In the genomic region with DNA sequence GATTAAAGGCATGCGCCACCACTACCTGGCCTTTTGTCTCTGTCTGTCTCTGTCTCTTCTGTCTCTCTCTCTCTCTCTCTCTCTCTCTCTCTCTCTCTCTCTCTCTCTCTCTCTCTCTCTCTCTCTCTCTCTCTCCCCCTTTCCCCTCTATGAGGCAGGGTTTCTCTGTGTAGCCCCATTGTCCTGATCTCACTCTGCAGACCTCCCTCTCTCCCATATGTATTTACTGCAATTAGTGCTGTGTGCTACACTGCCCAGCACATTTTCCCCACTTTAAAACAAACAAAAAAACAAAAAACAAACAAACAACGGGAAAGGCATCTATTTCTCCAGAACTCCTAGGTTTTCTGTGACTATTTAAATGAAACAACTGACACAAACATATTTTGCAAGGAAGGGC, we compare ENCODE assay signal across 19 mouse cellular contexts. TPM values are rescaled to one million over a fixed set of nuclear protein-coding genes. Genes with fewer than 3 reads are reported as not detected.
DNase-seq lines count a peak whose midpoint lies in the region; ATAC-seq lines count a peak whose summit lies in the region.
"Had no signal": no experiment of that assay in that cellular context is flagged by ENCODE, and none has a peak within 500 bp of the region (broad histone marks: within the 10 kb centered on the region; RNA-seq: fewer than 3 reads in every experiment).

No protein-coding gene starts in this region.

- no peaks in the 10 kb centered on the region for H3K27me3 ChIP-seq in midbrain, embryonic 10.5 days (ENCODE audit: low read depth, poor library complexity, severe bottlenecking)
- no peaks in the 10 kb centered on the region for H3K27me3 ChIP-seq in midbrain, embryonic 16.5 days (ENCODE audit: control insufficient read depth, insufficient read depth, low read depth, low read length)
- H3K27me3 ChIP-seq in forebrain, embryonic 12.5 days: no peaks in the 10 kb centered on the region
- no peaks in the 10 kb centered on the region for H3K27me3 ChIP-seq in forebrain, embryonic 14.5 days (replicated peaks; ENCODE audit: control insufficient read depth, insufficient read depth, low read length)
- H3K27me3 ChIP-seq in midbrain, embryonic 13.5 days: peaks cover 13% of the 10 kb centered on the region; the same call in 1 of the 2 replicates
- H3K27me3 ChIP-seq: embryonic facial prominence, embryonic 15.5 days; heart, embryonic 15.5 days had no signal

- 0 out of 2 replicates have a peak overlapping the region, but pooled peaks have one; percentile 15 for H3K4me3 ChIP-seq in midbrain, embryonic 10.5 days
- no peak overlapping the region for H3K4me3 ChIP-seq in midbrain, embryonic 16.5 days (ENCODE audit: low read depth, low read length)
- H3K4me3 ChIP-seq in forebrain, embryonic 12.5 days (replicated peaks): no peak overlapping the region
- no peak overlapping the region for H3K4me3 ChIP-seq in forebrain, embryonic 14.5 days (ENCODE audit: low read depth, low read length)
- H3K4me3 ChIP-seq in midbrain, embryonic 13.5 days (replicated peaks): no peak overlapping the region
- H3K4me3 ChIP-seq: embryonic facial prominence, embryonic 15.5 days; erythroblast, embryonic 14.5 days; heart, adult 2 months; heart, embryonic 15.5 days; hindbrain, embryonic 13.5 days had no signal

- WGBS in midbrain, embryonic 10.5 days: 53% methylated on average over 2 of the region's 2 CpGs
- 60% methylated on average over 2 of the region's 2 CpGs for WGBS in midbrain, embryonic 16.5 days
- 46% methylated on average over 2 of the region's 2 CpGs for WGBS in forebrain, embryonic 12.5 days
- 59% methylated on average over 2 of the region's 2 CpGs for WGBS in forebrain, embryonic 14.5 days
- 57% methylated on average over 2 of the region's 2 CpGs for WGBS in midbrain, embryonic 13.5 days

- peaks cover 18% of the 10 kb centered on the region for H3K4me1 ChIP-seq in midbrain, embryonic 10.5 days
- peaks cover 8% of the 10 kb centered on the region for H3K4me1 ChIP-seq in midbrain, embryonic 16.5 days (ENCODE audit: control insufficient read depth, insufficient read depth, low read length)
- peaks cover 15% of the 10 kb centered on the region for H3K4me1 ChIP-seq in forebrain, embryonic 12.5 days
- peaks cover 2% of the 10 kb centered on the region; the same call in 1 of the 2 replicates for H3K4me1 ChIP-seq in forebrain, embryonic 14.5 days (ENCODE audit: control insufficient read depth, insufficient read depth, low read length)
- peaks cover 11% of the 10 kb centered on the region for H3K4me1 ChIP-seq in midbrain, embryonic 13.5 days (replicated peaks)
- H3K4me1 ChIP-seq: heart, embryonic 15.5 days had no signal

- H3K4me2 ChIP-seq in midbrain, embryonic 16.5 days (ENCODE audit: low read length): no peak overlapping the region
- no peak overlapping the region for H3K4me2 ChIP-seq in forebrain, embryonic 12.5 days
- H3K4me2 ChIP-seq in forebrain, embryonic 14.5 days (ENCODE audit: low read length): no peak overlapping the region
- H3K4me2 ChIP-seq in midbrain, embryonic 13.5 days (replicated peaks): no peak overlapping the region
- H3K4me2 ChIP-seq: embryonic facial prominence, embryonic 15.5 days; heart, embryonic 11.5 days; heart, embryonic 15.5 days; hindbrain, embryonic 13.5 days had no signal

- H3K9ac ChIP-seq in midbrain, embryonic 16.5 days (ENCODE audit: low read depth, low read length): no peak overlapping the region
- H3K9ac ChIP-seq in forebrain, embryonic 12.5 days: no peak overlapping the region
- H3K9ac ChIP-seq in forebrain, embryonic 14.5 days (ENCODE audit: low read length): 0 out of 2 replicates have a peak overlapping the region, but pooled peaks have one; percentile 22
- H3K9ac ChIP-seq in midbrain, embryonic 13.5 days (replicated peaks): 0 out of 2 replicates have a peak overlapping the region, but pooled peaks have one; percentile 14
- H3K9ac ChIP-seq: embryonic facial prominence, embryonic 15.5 days; heart, embryonic 15.5 days had no signal

- DNase-seq in midbrain, embryonic 10.5 days (ENCODE audit: low spot score): no peak
- no peak for DNase-seq in forebrain, embryonic 14.5 days (ENCODE audit: low spot score)
- no peak for DNase-seq in ovary, adult 18-20 months (ENCODE audit: low spot score)
- DNase-seq in testis, postnatal 14 days (ENCODE audit: low spot score): no peak
- no peak for DNase-seq in gastrocnemius, postnatal 10 days
- DNase-seq: adrenal gland, adult 2 months; adrenal gland, postnatal 25 days; cerebellum, adult 18-20 months; heart, adult 2 months; heart, postnatal 14 days had no signal

- no peaks in the 10 kb centered on the region for H3K36me3 ChIP-seq in midbrain, embryonic 10.5 days
- no peaks in the 10 kb centered on the region for H3K36me3 ChIP-seq in midbrain, embryonic 16.5 days (ENCODE audit: control insufficient read depth, insufficient read depth, low read length)
- no peaks in the 10 kb centered on the region for H3K36me3 ChIP-seq in forebrain, embryonic 12.5 days (replicated peaks)
- H3K36me3 ChIP-seq in forebrain, embryonic 14.5 days (ENCODE audit: control insufficient read depth, insufficient read depth, low read length): no peaks in the 10 kb centered on the region
- no peaks in the 10 kb centered on the region for H3K36me3 ChIP-seq in midbrain, embryonic 13.5 days
- H3K36me3 ChIP-seq: embryonic facial prominence, embryonic 15.5 days; heart, embryonic 15.5 days; hindbrain, embryonic 13.5 days had no signal

- no peak for ATAC-seq in midbrain, embryonic 16.5 days
- no peak for ATAC-seq in forebrain, embryonic 12.5 days (ENCODE audit: low FRiP score)
- no peak; the same call in 1 of the 2 replicates for ATAC-seq in forebrain, embryonic 14.5 days
- 0 out of 2 replicates have a peak, but pooled peaks have one; percentile 56 for ATAC-seq in midbrain, embryonic 13.5 days

- H3K27ac ChIP-seq in midbrain, embryonic 10.5 days (replicated peaks): peak overlapping the region; percentile 46; the same call in 1 of the 2 replicates
- H3K27ac ChIP-seq in midbrain, embryonic 16.5 days (ENCODE audit: low read length): no peak overlapping the region
- H3K27ac ChIP-seq in forebrain, embryonic 12.5 days: peak overlapping the region; percentile 59; the same call in 1 of the 2 replicates
- peak overlapping the region; percentile 34; the same call in 1 of the 2 replicates for H3K27ac ChIP-seq in forebrain, embryonic 14.5 days (ENCODE audit: low read depth, low read length)
- H3K27ac ChIP-seq in midbrain, embryonic 13.5 days: peak overlapping the region; percentile 63
- H3K27ac ChIP-seq: embryonic facial prominence, embryonic 15.5 days; heart, adult 2 months; heart, embryonic 15.5 days; hindbrain, embryonic 13.5 days; hindbrain, postnatal 0 days had no signal

- H3K9me3 ChIP-seq in midbrain, embryonic 10.5 days (replicated peaks): no peaks in the 10 kb centered on the region
- no peaks in the 10 kb centered on the region for H3K9me3 ChIP-seq in midbrain, embryonic 16.5 days (replicated peaks; ENCODE audit: control insufficient read depth, low read length, poor library complexity, severe bottlenecking)
- H3K9me3 ChIP-seq in forebrain, embryonic 12.5 days: no peaks in the 10 kb centered on the region
- H3K9me3 ChIP-seq in forebrain, embryonic 14.5 days (replicated peaks; ENCODE audit: control insufficient read depth, low read length): no peaks in the 10 kb centered on the region
- no peaks in the 10 kb centered on the region for H3K9me3 ChIP-seq in midbrain, embryonic 13.5 days
- H3K9me3 ChIP-seq: embryonic facial prominence, embryonic 15.5 days; heart, embryonic 15.5 days; hindbrain, embryonic 13.5 days had no signal

RNA-seq across cellular contexts. Expression of a gene that starts 18.4 kb away (rescaled TPM):
- polyA plus RNA-seq in midbrain, embryonic 10.5 days (2016; fragmentation: Nextera tagmentation; extraction: Ambion mirVana): 146 and 147 TPM in 2 replicates
- polyA plus RNA-seq in midbrain, embryonic 16.5 days (2015; fragmentation: Nextera tagmentation; extraction: Ambion mirVana): 46.3 and 57.8 TPM in 2 replicates
- 146 and 155 TPM in 2 replicates for polyA plus RNA-seq in forebrain, embryonic 12.5 days (2016; fragmentation: Nextera tagmentation; extraction: Ambion mirVana)
- 66.6 and 72.1 TPM in 2 replicates for polyA plus RNA-seq in forebrain, embryonic 14.5 days (2014; fragmentation: Nextera tagmentation; extraction: Ambion mirVana)
- 99.8 and 103 TPM in 2 replicates for polyA plus RNA-seq in midbrain, embryonic 13.5 days (2015; fragmentation: Nextera tagmentation; extraction: Ambion mirVana)
- total RNA-seq in gastrocnemius, postnatal 10 days (2021): 10 to 100 TPM; 28.7 to 34.4 TPM

Comparison
In these comparisons a context has a peak if more than half of its experiments do, and no peak if none do; other contexts are left out.
1. H3K9ac ChIP-seq: peak in forebrain, embryonic 14.5 days (single experiment) and midbrain, embryonic 13.5 days (single experiment); none in midbrain, embryonic 16.5 days (single experiment) and forebrain, embryonic 12.5 days (single experiment).